Mouse (Mus musculus) C2C12 (cell line): ENCODE data around the gene Wdsub1.

Experiments
- CTCF ChIP-seq: IDR thresholded peaks from one replicate; pipeline ENCODE4 v1.5.1; 2011; ENCODE audit not compliant: control insufficient read depth, insufficient read depth, insufficient read length
- FOSL1 ChIP-seq: IDR thresholded peaks from one replicate; pipeline ENCODE4 v1.8.0; 2011; ENCODE audit warnings: mild to moderate bottlenecking, low read length; ENCODE audit not compliant: poor library complexity, insufficient read depth, severe bottlenecking
- MAX ChIP-seq: IDR thresholded peaks from one replicate; pipeline ENCODE4 v1.6.1; 2011; ENCODE audit warnings: mild to moderate bottlenecking, control low read depth
- MYOD1 ChIP-seq: IDR thresholded peaks from one replicate; pipeline ENCODE4 v1.6.1; 2011; ENCODE audit warnings: low read depth; ENCODE audit not compliant: control insufficient read depth, insufficient read length
- MYOG ChIP-seq: IDR thresholded peaks from one replicate; pipeline ENCODE4 v1.6.1; 2011; ENCODE audit not compliant: control insufficient read depth, insufficient read length; ENCODE audit errors: extremely low read depth
- USF1 ChIP-seq: IDR thresholded peaks from one replicate; pipeline ENCODE4 v1.6.1; 2011; ENCODE audit warnings: low read depth, mild to moderate bottlenecking, control low read depth, moderate library complexity

GRCm38 (mm10) chr2:59808608-59809007 is 73.8 kb downstream of the Wdsub1 start:
- no peak for TF ChIP-seq MYOD1
- TF ChIP-seq CTCF: no peak
- TF ChIP-seq MAX: no peak
- no peak for TF ChIP-seq USF1
- TF ChIP-seq MYOG: no peak
- no peak for TF ChIP-seq FOSL1
